Comparison of ENCODE assay signal across 7 mouse cellular contexts in genomic region chr7:141693591-141694273, GRCm38 (mm10). TPM values are rescaled to one million over a fixed set of nuclear protein-coding genes. Genes with fewer than 3 reads are reported as not detected.
DNase-seq lines count a peak whose midpoint lies in the region; ATAC-seq and TF ChIP-seq lines count a peak whose summit lies in the region.

No protein-coding gene starts in this region.

- H3K27me3 ChIP-seq in E14TG2a.4 (ENCODE audit: insufficient read depth, low read length), result peaks cover 91% of the 10 kb centered on the region
- H3K27me3 ChIP-seq in midbrain, embryonic 11.5 days (ENCODE audit: control insufficient read depth, insufficient read depth, low read length), result no peaks in the 10 kb centered on the region

- ATAC-seq in granulocyte monocyte progenitor cell, adult 5-6 weeks (replicated peaks; ENCODE audit: poor library complexity, severe bottlenecking), result peak; percentile 54
- no peak for ATAC-seq in midbrain, embryonic 11.5 days (ENCODE audit: low FRiP score)

- no peak; the same call in 1 of the 2 replicates for TF ChIP-seq CTCF in E14TG2a.4 (conservative IDR thresholded peaks at IDR 0.05; ENCODE audit: low read length)

- no peaks in the 10 kb centered on the region for H3K36me3 ChIP-seq in E14TG2a.4 (ENCODE audit: insufficient read depth, low read length)
- H3K36me3 ChIP-seq in midbrain, embryonic 11.5 days (ENCODE audit: control insufficient read depth, insufficient read depth, low read length), result no peaks in the 10 kb centered on the region

- 53% methylated on average over 30 of the region's 30 CpGs for WGBS in midbrain, embryonic 11.5 days

- peak overlapping the region; percentile 14; the same call in 1 of the 2 replicates for H3K4me2 ChIP-seq in midbrain, embryonic 11.5 days

- peak overlapping the region; percentile 62 for H3K4me3 ChIP-seq in E14TG2a.4 (replicated peaks; ENCODE audit: low read length)
- H3K4me3 ChIP-seq in midbrain, embryonic 11.5 days (ENCODE audit: low read depth, low read length), result no peak overlapping the region

- H3K9me3 ChIP-seq in E14TG2a.4 (ENCODE audit: low read length), result no peaks in the 10 kb centered on the region
- no peaks in the 10 kb centered on the region for H3K9me3 ChIP-seq in midbrain, embryonic 11.5 days (ENCODE audit: control insufficient read depth, low read length)

- no peak overlapping the region for H3K27ac ChIP-seq in midbrain, embryonic 11.5 days (ENCODE audit: low read depth, low read length)

- peak; percentile 38 for DNase-seq in ES-CJ7 (ENCODE audit: low read depth, low spot score)
- DNase-seq in kidney, postnatal 14 days, result peak; percentile 52
- no peak for DNase-seq in midbrain, embryonic 11.5 days (ENCODE audit: low spot score, missing footprints)
- no peak for DNase-seq in right cerebral cortex, postnatal 10 days (ENCODE audit: low spot score in 2 of 2)
- DNase-seq in cerebellum, adult 8-10 months, result no peak

- peaks cover 39% of the 10 kb centered on the region for H3K4me1 ChIP-seq in E14TG2a.4 (replicated peaks; ENCODE audit: low read depth, low read length)
- no peaks in the 10 kb centered on the region for H3K4me1 ChIP-seq in midbrain, embryonic 11.5 days (ENCODE audit: control insufficient read depth, insufficient read depth, low read length)

- H3K9ac ChIP-seq in midbrain, embryonic 11.5 days (ENCODE audit: low read length), result no peak overlapping the region

RNA-seq across cellular contexts. Expression of gene Muc2, which starts 3.6 kb away (rescaled TPM):
- total RNA-seq in granulocyte monocyte progenitor cell, adult 5-6 weeks (2014; fragmentation: Nextera tagmentation), result not detected in 2 replicates
- total RNA-seq in granulocyte monocyte progenitor cell, adult 5-6 weeks (2017), result not detected in 2 replicates
- not detected in 2 replicates for polyA plus RNA-seq in midbrain, embryonic 11.5 days (2014; fragmentation: Nextera tagmentation; extraction: Ambion mirVana)

RNA-seq across cellular contexts. Expression of gene Muc6, which starts 38.6 kb away (rescaled TPM):
- total RNA-seq in granulocyte monocyte progenitor cell, adult 5-6 weeks (2014; fragmentation: Nextera tagmentation), result 0.80 TPM in 1 of 2 replicates, not detected in the other
- total RNA-seq in granulocyte monocyte progenitor cell, adult 5-6 weeks (2017), result not detected in 2 replicates
- polyA plus RNA-seq in midbrain, embryonic 11.5 days (2014; fragmentation: Nextera tagmentation; extraction: Ambion mirVana), result 0.08 TPM in 2 replicates

Comparison
In these comparisons a context has a peak if more than half of its experiments do, and no peak if none do; other contexts are left out.
1. DNase-seq: peak in ES-CJ7 (single experiment) and kidney, postnatal 14 days (single experiment); none in midbrain, embryonic 11.5 days (single experiment), right cerebral cortex, postnatal 10 days (0 of 2) and cerebellum, adult 8-10 months (single experiment).